Mouse (Mus musculus) ovary, adult 10 weeks (tissue): ENCODE measurements around the gene Rbm20. TPM values are rescaled to one million over a fixed set of nuclear protein-coding genes. Genes with fewer than 3 reads are reported as not detected.

Experiments used
- polyA plus RNA-seq: library from polyadenylated mRNA; stranded (reverse); fragments of 350-450 nt; fragmentation: Illumina TruSeq; extraction: RNeasy Lipid Tissue Mini Kit (QIAGEN cat#74804); gene quantifications from one replicate; pipeline ENCODE4 v1.2.3, GENCODE M21; 2014

The Rbm20 gene
- polyA plus RNA-seq = 2.4 TPM

GRCm38 (mm10) chr19:53676718-53677634 is at the start of gene Rbm20:
Rbm20 (plus strand) TSS chr19:53677306.

GRCm38 (mm10) chr19:53892061-53892460 is 215.0 kb downstream of the Rbm20 start, which contains the start of gene Pdcd4:
Pdcd4 (plus strand) TSS chr19:53892231.

Other genes starting within 250 kb of the Rbm20 start
- gene Dusp5, start 148.2 kb upstream of the Rbm20 start, polyA plus RNA-seq = 4.4 TPM
- gene Nutf2-ps1, start 88.2 kb upstream of the Rbm20 start, polyA plus RNA-seq = 74.9 TPM
- gene Smc3, start 76.9 kb upstream of the Rbm20 start, polyA plus RNA-seq = 200 TPM
- 270 TPM for gene Pdcd4, start 214.9 kb downstream of the Rbm20 start, polyA plus RNA-seq